Mouse (Mus musculus): Measurements from ENCODE around the gene Hoxd12.

DNA sequence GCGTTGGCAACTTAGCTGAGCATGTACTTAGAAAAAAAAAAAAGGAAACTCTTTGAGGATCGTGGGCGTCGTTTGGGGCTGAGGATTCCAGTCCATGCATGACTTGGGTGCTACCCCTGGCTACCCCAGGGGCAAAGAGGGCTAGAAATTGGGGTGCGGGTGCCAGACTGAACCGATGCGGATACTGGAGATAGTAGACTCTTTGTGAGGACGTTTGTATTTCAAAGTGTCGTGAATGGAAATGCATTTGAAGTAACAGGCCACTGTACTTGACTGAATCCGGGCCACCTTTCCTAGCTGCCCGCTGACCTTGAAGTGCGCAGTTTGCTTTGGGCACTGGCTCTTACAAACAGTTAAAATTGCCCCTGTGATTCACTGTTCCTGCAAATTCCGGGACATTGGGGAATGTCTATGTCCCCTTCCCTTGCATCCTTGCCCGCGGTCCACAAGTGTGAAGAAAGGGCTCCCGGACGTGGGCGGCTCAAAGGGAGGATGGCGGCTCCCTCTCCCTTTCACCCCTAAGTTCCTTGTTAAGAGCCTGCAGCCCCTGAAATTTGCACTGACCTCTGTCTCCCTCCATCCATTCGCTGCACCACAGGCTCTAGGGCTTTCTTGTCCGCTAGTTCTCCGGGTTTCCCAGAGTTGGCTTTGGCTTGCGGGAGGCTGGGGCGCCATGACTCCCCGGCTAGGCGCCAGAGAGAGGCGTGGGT is 12.3 kb downstream of the Hoxd12 start:
- TF ChIP-seq CTCF (IDR thresholded peaks at IDR 0.05; ENCODE audit: low read depth) (no peak), EP300 (IDR thresholded peaks at IDR 0.05; ENCODE audit: low read depth) (no peak)
